Mouse (Mus musculus) heart, postnatal 0 days (tissue): Measurements from ENCODE around the gene Plod1.

Experiments
- CTCF ChIP-seq: IDR thresholded peaks from 2 replicates; pipeline ENCODE4 v1.5.1; 2016; ENCODE audit warnings: antibody characterized with exemption, control low read depth, low read depth
- EP300 ChIP-seq: IDR thresholded peaks from 2 replicates; pipeline ENCODE4 v1.6.1; 2016; ENCODE audit warnings: antibody characterized with exemption, low read depth

DNA sequence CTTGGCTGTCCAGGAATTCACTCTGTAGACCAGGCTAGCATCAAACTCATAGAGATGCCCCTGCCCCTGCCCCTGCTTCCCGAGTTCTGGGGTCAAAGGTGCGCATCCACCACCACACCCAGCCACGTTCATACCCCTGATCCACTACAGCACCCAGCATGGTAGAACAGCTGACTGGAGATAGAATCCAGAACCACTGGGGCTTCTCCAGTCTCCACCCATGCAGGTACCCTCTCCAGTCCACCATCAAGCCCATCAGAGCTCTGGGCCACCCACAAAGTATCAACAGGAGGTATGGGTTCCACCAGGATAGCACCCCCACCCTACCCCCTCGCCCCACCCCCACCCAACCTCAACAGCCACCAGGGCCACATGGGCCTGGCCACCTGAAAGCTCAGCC, 2.0 kb downstream of the Plod1 start:
- TF ChIP-seq CTCF, result no peak
- no peak for TF ChIP-seq EP300
